Mouse (Mus musculus) midbrain, postnatal 0 days (tissue): ENCODE results near the gene Palm3. TPM values are rescaled to one million over a fixed set of nuclear protein-coding genes. Genes with fewer than 3 reads are reported as not detected.

ENCODE experiments used
- ATAC-seq: fragments of 200-750 bp; cut with Nextera tagmentation; 2 replicates; pipeline ENCODE4 v1.8.0; 2017; ENCODE audit warnings: moderate number of reproducible peaks, mild to moderate bottlenecking, moderate TSS enrichment, moderate library complexity; ENCODE audit not compliant: low FRiP score
- DNase-seq: peaks from one replicate; pipeline ENCODE4 v3.0.0-alpha.2; 2015; ENCODE audit warnings: low spot score
- H3K27ac ChIP-seq: fragments of 300-500 bp; sonication (generic); 2 replicates; pipeline ENCODE4 v1.5.1; 2014; ENCODE audit warnings: low read depth, mild to moderate bottlenecking, low read length, mixed read lengths
- H3K27me3 ChIP-seq: fragments of 300-500 bp; sonication (generic); 2 replicates; pipeline ENCODE4 v1.6.1; 2014; ENCODE audit warnings: low read length, control low read depth, mixed read lengths; ENCODE audit not compliant: insufficient read depth
- H3K36me3 ChIP-seq: fragments of 300-500 bp; sonication (generic); 2 replicates; pipeline ENCODE4 v1.6.1; 2014; ENCODE audit warnings: low read length, control low read depth, mixed read lengths; ENCODE audit not compliant: insufficient read depth
- H3K4me1 ChIP-seq: fragments of 300-500 bp; sonication (generic); 2 replicates; pipeline ENCODE4 v1.6.1; 2014; ENCODE audit warnings: mild to moderate bottlenecking, control low read depth, antibody characterized with exemption, low read length, mixed read lengths; ENCODE audit not compliant: insufficient read depth
- H3K4me2 ChIP-seq: fragments of 300-500 bp; sonication (generic); 2 replicates; pipeline ENCODE4 v1.6.1; 2014; ENCODE audit warnings: low read depth, mild to moderate bottlenecking, low read length, mixed read lengths; ENCODE audit not compliant: poor library complexity, severe bottlenecking
- H3K4me3 ChIP-seq: fragments of 300-500 bp; sonication (generic); 2 replicates; pipeline ENCODE4 v1.5.1; 2014; ENCODE audit warnings: low read depth, mild to moderate bottlenecking, low read length, moderate library complexity
- H3K9ac ChIP-seq: fragments of 300-500 bp; sonication (generic); replicated peaks from 2 replicates; pipeline ENCODE4 v1.6.1; 2014; ENCODE audit warnings: mild to moderate bottlenecking, low read length, moderate library complexity, mixed read lengths; ENCODE audit not compliant: poor library complexity, severe bottlenecking
- H3K9me3 ChIP-seq: fragments of 300-500 bp; sonication (generic); 2 replicates; pipeline ENCODE4 v1.6.1; 2016; ENCODE audit warnings: low read length, control low read depth
- CTCF ChIP-seq: IDR thresholded peaks from 2 replicates; pipeline ENCODE4 v1.5.1; 2016; ENCODE audit warnings: antibody characterized with exemption, mild to moderate bottlenecking
- WGBS: fragments of 180-500 bp; shearing (Covaris S2); extraction: QIAGEN DNeasy Blood & Tissue Kit; methylation state at CpG from one replicate; pipeline ENCODE4 v1.1.7; 2014; 5-methylcytosine and 5-hydroxymethylcytosine counted together
- polyA plus RNA-seq: library from polyadenylated mRNA; unstranded; fragments of >200 nt; fragmentation: Nextera tagmentation; extraction: Ambion mirVana; gene quantifications from 2 replicates; pipeline ENCODE4 v1.2.1, GENCODE M21; 2015
- total RNA-seq: library from RNA; depleted of rRNA; stranded (reverse); fragments of >200 nt; gene quantifications from 2 replicates; pipeline ENCODE4 v1.2.3, GENCODE M21; 2014

Gene Palm3
- total and polyA plus RNA-seq, 2 experiments from 2014 or later, result 4.4 to 8.0 TPM

GRCm38 (mm10) chr8:84011705-84012498, 9.4 kb upstream of the Palm3 start, which contains the start of gene 2210011C24Rik:
Gene 2210011C24Rik (minus strand): TSS chr8:84012171.
- Histone ChIP-seq H3K36me3 (no peaks in the 10 kb centered on the region), H3K4me3 (peak within 1 kb of the TSS; percentile 55), H3K4me1 (peaks cover 7% of the 10 kb centered on the region; the same call in 1 of the 2 replicates), H3K9ac (peak within 1 kb of the TSS; percentile 40), H3K27me3 (peaks cover 28% of the 10 kb centered on the region), H3K27ac (no peak within 1 kb of the TSS), H3K9me3 (no peaks in the 10 kb centered on the region), H3K4me2 (peak within 1 kb of the TSS; percentile 98)
- WGBS, result 1% methylated on average over 44 of the region's 45 CpGs
- no peak for TF ChIP-seq CTCF
- ATAC-seq (peak; percentile 11; the same call in 1 of the 2 replicates), DNase-seq (no peak)

GRCm38 (mm10) chr8:84012499-84013165, 8.6 kb upstream of the Palm3 start:
- no peak for DNase-seq
- Histone ChIP-seq H3K27me3 (peaks cover 28% of the 10 kb centered on the region), H3K4me3 (peak overlapping the region; percentile 55), H3K9me3 (no peaks in the 10 kb centered on the region), H3K27ac (no peak overlapping the region), H3K36me3 (no peaks in the 10 kb centered on the region), H3K4me2 (peak overlapping the region; percentile 98), H3K4me1 (peaks cover 7% of the 10 kb centered on the region; the same call in 1 of the 2 replicates), H3K9ac (no peak overlapping the region)
- ATAC-seq, result no peak
- 6% methylated on average over 35 of the region's 35 CpGs for WGBS
- TF ChIP-seq CTCF, result no peak

GRCm38 (mm10) chr8:84015833-84016232, 5.4 kb upstream of the Palm3 start:
- Histone ChIP-seq H3K9ac (no peak overlapping the region), H3K4me2 (no peak overlapping the region), H3K4me1 (peaks cover 7% of the 10 kb centered on the region; the same call in 1 of the 2 replicates), H3K27ac (no peak overlapping the region), H3K27me3 (peaks cover 21% of the 10 kb centered on the region), H3K4me3 (no peak overlapping the region), H3K36me3 (no peaks in the 10 kb centered on the region), H3K9me3 (no peaks in the 10 kb centered on the region)
- 97% methylated on average over 5 of the region's 5 CpGs for WGBS
- DNase-seq (no peak), ATAC-seq (no peak)
- TF ChIP-seq CTCF, result peak; percentile 17; the same call in 1 of the 2 replicates

- Histone ChIP-seq H3K4me1 (no peaks in the 10 kb centered on the region), H3K9ac (no peak overlapping the region), H3K27me3 (0 out of 2 replicates have a peak, but pooled peaks cover 8% of the 10 kb centered on the region), H3K4me3 (no peak overlapping the region), H3K27ac (no peak overlapping the region), H3K9me3 (no peaks in the 10 kb centered on the region), H3K4me2 (no peak overlapping the region), H3K36me3 (no peaks in the 10 kb centered on the region)
- DNase-seq (no peak), ATAC-seq (no peak)
- WGBS, result 85% methylated on average over 9 of the region's 9 CpGs
- no peak for TF ChIP-seq CTCF
Measured at GRCm38 (mm10) chr8:84019738-84020137, 1.5 kb upstream of the Palm3 start.

GRCm38 (mm10) chr8:84021569-84021968, 298 bp downstream of the Palm3 start:
- no peak overlapping the region for H3K4me2 ChIP-seq
- TF ChIP-seq CTCF, result no peak
- WGBS, result 33% methylated on average over 12 of the region's 12 CpGs

GRCm38 (mm10) chr8:84023085-84023484, 1.8 kb downstream of the Palm3 start:
- peaks cover 22% of the 10 kb centered on the region; the same call in 1 of the 2 replicates for H3K27me3 ChIP-seq
- ATAC-seq (no peak), DNase-seq (no peak)
- no peak overlapping the region for H3K4me2 ChIP-seq
- TF ChIP-seq CTCF, result no peak
- no peaks in the 10 kb centered on the region for H3K36me3 ChIP-seq
- WGBS, result 53% methylated on average over 5 of the region's 5 CpGs
- H3K4me1 ChIP-seq, result no peaks in the 10 kb centered on the region
- no peaks in the 10 kb centered on the region for H3K9me3 ChIP-seq
- no peak overlapping the region for H3K4me3 ChIP-seq
- no peak overlapping the region for H3K9ac ChIP-seq
- H3K27ac ChIP-seq, result no peak overlapping the region

More at GRCm38 (mm10) chr8:84021569-84021968, 298 bp downstream of the Palm3 start:
- H3K36me3 ChIP-seq, result no peaks in the 10 kb centered on the region
- no peaks in the 10 kb centered on the region for H3K4me1 ChIP-seq
- no peak overlapping the region for H3K27ac ChIP-seq
- ATAC-seq, result no peak
- no peak overlapping the region for H3K4me3 ChIP-seq
- no peak for DNase-seq
- peaks cover 10% of the 10 kb centered on the region; the same call in 1 of the 2 replicates for H3K27me3 ChIP-seq
- no peaks in the 10 kb centered on the region for H3K9me3 ChIP-seq
- H3K9ac ChIP-seq, result no peak overlapping the region
